Mouse (Mus musculus) thymus, postnatal 36 days (tissue): ENCODE results near the gene Olfr472.
"Not testable (repeated sequence)": the region's sequence is repeated elsewhere in the genome, so short reads cannot be mapped to it uniquely, and the experiment has no call there.

Experiments used
- DNase-seq, 2 experiments: peaks; one replicate each; pipeline ENCODE4 v3.0.0; 2022; ENCODE audit warnings: mixed read lengths in 2 of 2

Gene Olfr472

DNA sequence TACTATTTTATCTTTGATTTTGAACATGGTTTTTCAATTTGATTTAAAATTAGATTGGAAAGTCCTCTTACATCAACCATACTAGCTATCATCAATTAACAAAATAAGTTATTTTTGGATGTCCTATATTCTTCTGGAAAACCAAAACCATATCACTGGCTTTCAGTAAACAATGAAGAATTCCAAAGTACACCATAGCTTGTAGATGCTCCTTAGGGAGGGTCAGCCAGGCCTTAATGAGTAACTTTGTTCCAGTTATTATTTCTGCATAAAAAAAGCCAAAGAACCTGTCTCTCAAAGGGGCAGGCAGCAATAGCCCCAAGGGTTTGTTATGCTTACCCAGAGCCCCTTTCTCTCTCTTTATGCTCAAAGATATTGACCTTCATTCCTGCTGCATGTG is at the start of gene Olfr472:
Olfr472 (plus strand) TSS at position 301 of the 400 bp plus-strand sequence.
- DNase-seq = no peak

GRCm38 (mm10) chr7:107930146-107930545 is 32.4 kb downstream of the Olfr472 start, which contains the start of gene Olfr473:
Gene Olfr473 (plus strand): TSS chr7:107930446.
- no peak for DNase-seq

DNA sequence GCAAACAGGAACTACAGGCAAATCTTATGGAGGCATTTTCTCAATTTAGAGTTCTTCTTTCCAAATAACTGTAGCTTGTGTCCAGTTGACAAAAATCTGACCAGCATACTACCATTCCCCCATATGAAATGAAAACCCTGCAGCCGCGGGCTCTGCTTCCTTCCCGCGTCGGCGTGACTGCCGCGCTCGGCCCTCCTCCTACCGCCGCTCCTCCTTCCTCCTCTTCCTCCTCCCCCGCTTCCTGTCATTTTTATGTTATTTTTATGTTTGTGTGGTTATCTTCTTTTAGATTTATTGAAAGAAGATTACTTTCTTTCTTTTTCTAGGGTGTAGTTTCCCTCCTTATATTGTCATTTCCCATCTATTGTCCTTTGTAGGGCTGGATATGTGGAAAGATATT is 54.8 kb downstream of the Olfr472 start:
- not testable (repeated sequence) for DNase-seq

- no peak for DNase-seq
These were observed 56.6 kb downstream of the Olfr472 start, which contains the start of gene Olfr474 for GRCm38 (mm10) chr7:107954343-107954742. Gene Olfr474 (plus strand): TSS chr7:107954643.
